Mouse (Mus musculus): ENCODE results near the gene Sorcs1. TPM values are rescaled to one million over a fixed set of nuclear protein-coding genes. Genes with fewer than 3 reads are reported as not detected.

Sorcs1 gene
- polyA plus RNA-seq, 1 experiment from 2014 or later = 0.59 TPM

DNA sequence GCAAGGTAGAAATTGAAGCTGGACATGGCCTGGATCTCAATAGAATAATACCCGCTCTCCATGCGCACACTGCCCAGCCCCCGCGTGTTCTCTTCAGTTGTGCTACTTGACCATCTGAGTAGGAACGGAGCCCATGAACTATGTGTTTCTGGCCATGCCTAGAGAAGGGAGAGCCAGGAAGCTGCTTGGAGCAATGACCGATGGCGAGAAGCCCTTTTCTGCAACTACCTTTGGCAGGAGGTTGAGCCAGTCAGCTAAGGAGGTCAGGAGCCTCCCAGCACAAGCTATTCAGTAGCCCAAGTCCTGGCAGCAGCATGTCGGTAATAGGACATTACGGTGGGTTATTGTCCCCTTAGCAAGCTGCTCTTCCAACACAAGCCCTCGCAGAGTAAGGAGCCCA is 352.8 kb downstream of the Sorcs1 start:
- no peaks in the 10 kb centered on the region for H3K9me3 ChIP-seq (ENCODE audit: control insufficient read depth, low read length)
- H3K9ac ChIP-seq (ENCODE audit: low read length) = no peak overlapping the region
- no peak for ATAC-seq (ENCODE audit: insufficient number of reproducible peaks, insufficient read depth, low FRiP score, low read depth)
- WGBS = 89% methylated on average over 10 of the region's 10 CpGs
- H3K4me3 ChIP-seq (ENCODE audit: control insufficient read depth in 1 of 2, insufficient read depth in 1 of 2, low read depth in 1 of 2, low read length in 2 of 2) = no peak overlapping the region
- no peaks in the 10 kb centered on the region for H3K27me3 ChIP-seq (ENCODE audit: control insufficient read depth, insufficient read depth, low read length)
- H3K4me1 ChIP-seq (ENCODE audit: control insufficient read depth in 2 of 2, insufficient read depth in 2 of 2, low read length in 2 of 2) = no peaks in the 10 kb centered on the region
- no peaks in the 10 kb centered on the region for H3K36me3 ChIP-seq (ENCODE audit: control insufficient read depth, insufficient read depth, low read length)
- no peak overlapping the region for H3K27ac ChIP-seq (replicated peaks in 1 of 2; ENCODE audit: control insufficient read depth in 1 of 2, insufficient read depth in 1 of 2, low read depth in 2 of 2, low read length in 2 of 2)
- H3K4me2 ChIP-seq (ENCODE audit: low read length) = no peak overlapping the region

DNA sequence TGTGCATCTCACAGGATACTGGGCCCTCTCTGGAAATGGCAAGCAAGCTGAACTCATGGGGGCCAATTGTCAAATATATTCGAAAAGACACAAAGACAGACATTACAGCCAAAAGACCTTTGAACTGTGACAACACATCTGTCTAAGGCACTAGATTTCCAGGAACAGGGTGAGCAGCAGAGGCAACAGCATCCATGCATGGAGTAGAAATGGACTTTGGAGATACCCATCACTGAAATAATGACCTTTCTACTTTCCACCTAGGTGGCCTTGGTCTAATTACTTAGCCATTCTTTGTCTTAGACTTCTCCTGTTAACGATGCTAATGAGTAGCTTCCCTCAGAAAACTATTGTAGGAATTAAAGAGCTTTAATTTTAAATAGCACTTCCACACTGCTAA is 371.4 kb downstream of the Sorcs1 start:
- H3K36me3 ChIP-seq (ENCODE audit: control insufficient read depth, insufficient read depth, low read length) = no peaks in the 10 kb centered on the region
- no peak overlapping the region for H3K4me2 ChIP-seq (ENCODE audit: low read length)
- H3K9ac ChIP-seq (ENCODE audit: low read length) = no peak overlapping the region
- no peak overlapping the region for H3K4me3 ChIP-seq (ENCODE audit: control insufficient read depth in 1 of 2, insufficient read depth in 1 of 2, low read depth in 1 of 2, low read length in 2 of 2)
- no peaks in the 10 kb centered on the region for H3K4me1 ChIP-seq (ENCODE audit: control insufficient read depth in 2 of 2, insufficient read depth in 2 of 2, low read length in 2 of 2)
- no peaks in the 10 kb centered on the region for H3K27me3 ChIP-seq (ENCODE audit: control insufficient read depth, insufficient read depth, low read length)
- no peak for ATAC-seq (ENCODE audit: insufficient number of reproducible peaks, insufficient read depth, low FRiP score, low read depth)
- no peaks in the 10 kb centered on the region for H3K9me3 ChIP-seq (ENCODE audit: control insufficient read depth, low read length)
- WGBS = 66% methylated on average over 2 of the region's 2 CpGs
- H3K27ac ChIP-seq (replicated peaks in 1 of 2; ENCODE audit: control insufficient read depth in 1 of 2, insufficient read depth in 1 of 2, low read depth in 2 of 2, low read length in 2 of 2) = no peak overlapping the region

DNA sequence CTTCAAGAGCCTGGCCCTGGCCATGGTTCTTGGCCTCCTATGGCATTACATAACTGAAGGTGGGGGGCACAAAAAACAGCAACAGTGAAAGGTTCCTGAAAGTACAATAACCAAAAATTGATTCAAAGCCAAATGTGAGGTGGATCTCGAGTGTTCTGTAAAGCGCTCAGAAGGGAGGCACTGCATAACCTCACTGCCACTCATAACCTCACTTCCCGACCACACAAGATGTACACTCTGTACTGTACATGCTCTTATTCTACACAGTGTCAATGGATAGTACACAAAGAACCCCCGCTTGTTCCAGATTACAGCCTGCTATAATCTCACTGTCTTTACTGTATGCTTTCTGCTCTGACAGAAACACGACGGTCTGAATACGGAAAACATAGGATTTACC is 384.2 kb downstream of the Sorcs1 start:
- Histone ChIP-seq H3K4me2 (ENCODE audit: low read length) (no peak overlapping the region), H3K4me1 (ENCODE audit: control insufficient read depth in 2 of 2, insufficient read depth in 2 of 2, low read length in 2 of 2) (no peaks in the 10 kb centered on the region), H3K27me3 (ENCODE audit: control insufficient read depth, insufficient read depth, low read length) (no peaks in the 10 kb centered on the region), H3K9me3 (ENCODE audit: control insufficient read depth, low read length) (no peaks in the 10 kb centered on the region), H3K36me3 (ENCODE audit: control insufficient read depth, insufficient read depth, low read length) (no peaks in the 10 kb centered on the region), H3K27ac (replicated peaks in 1 of 2; ENCODE audit: control insufficient read depth in 1 of 2, insufficient read depth in 1 of 2, low read depth in 2 of 2, low read length in 2 of 2) (no peak overlapping the region), H3K9ac (ENCODE audit: low read length) (no peak overlapping the region), H3K4me3 (ENCODE audit: control insufficient read depth in 1 of 2, insufficient read depth in 1 of 2, low read depth in 1 of 2, low read length in 2 of 2) (no peak overlapping the region)
- ATAC-seq (ENCODE audit: insufficient number of reproducible peaks, insufficient read depth, low FRiP score, low read depth) = no peak
- WGBS = 78% methylated on average over 7 of the region's 7 CpGs

DNA sequence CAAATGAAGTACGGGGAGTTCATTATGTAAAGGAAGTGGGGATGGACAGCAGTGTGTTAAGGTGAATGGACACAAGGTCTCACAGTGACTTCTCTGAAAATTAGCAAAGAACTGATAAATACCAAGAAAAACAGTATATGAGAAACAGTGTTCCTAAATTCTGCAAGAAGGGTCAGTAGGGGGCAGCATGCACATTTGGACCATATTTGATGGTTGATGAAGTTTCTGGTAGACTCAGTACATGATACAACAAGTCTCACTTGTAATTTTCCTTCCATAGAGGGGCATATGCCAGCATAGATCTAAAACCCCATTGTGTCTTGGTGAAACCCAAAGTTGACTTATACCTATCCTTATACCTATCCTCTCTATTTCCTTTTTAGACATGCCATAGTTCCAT is 414.0 kb downstream of the Sorcs1 start:
- Histone ChIP-seq H3K4me2 (ENCODE audit: low read length) (no peak overlapping the region), H3K4me1 (ENCODE audit: control insufficient read depth in 2 of 2, insufficient read depth in 2 of 2, low read length in 2 of 2) (no peaks in the 10 kb centered on the region), H3K4me3 (ENCODE audit: control insufficient read depth in 1 of 2, insufficient read depth in 1 of 2, low read depth in 1 of 2, low read length in 2 of 2) (no peak overlapping the region), H3K36me3 (ENCODE audit: control insufficient read depth, insufficient read depth, low read length) (no peaks in the 10 kb centered on the region), H3K27ac (replicated peaks in 1 of 2; ENCODE audit: control insufficient read depth in 1 of 2, insufficient read depth in 1 of 2, low read depth in 2 of 2, low read length in 2 of 2) (no peak overlapping the region), H3K27me3 (ENCODE audit: control insufficient read depth, insufficient read depth, low read length) (no peaks in the 10 kb centered on the region), H3K9ac (ENCODE audit: low read length) (no peak overlapping the region), H3K9me3 (ENCODE audit: control insufficient read depth, low read length) (no peaks in the 10 kb centered on the region)
- no peak for ATAC-seq (ENCODE audit: insufficient number of reproducible peaks, insufficient read depth, low FRiP score, low read depth)
- 60% methylated on average over 1 of the region's 1 CpGs for WGBS

DNA sequence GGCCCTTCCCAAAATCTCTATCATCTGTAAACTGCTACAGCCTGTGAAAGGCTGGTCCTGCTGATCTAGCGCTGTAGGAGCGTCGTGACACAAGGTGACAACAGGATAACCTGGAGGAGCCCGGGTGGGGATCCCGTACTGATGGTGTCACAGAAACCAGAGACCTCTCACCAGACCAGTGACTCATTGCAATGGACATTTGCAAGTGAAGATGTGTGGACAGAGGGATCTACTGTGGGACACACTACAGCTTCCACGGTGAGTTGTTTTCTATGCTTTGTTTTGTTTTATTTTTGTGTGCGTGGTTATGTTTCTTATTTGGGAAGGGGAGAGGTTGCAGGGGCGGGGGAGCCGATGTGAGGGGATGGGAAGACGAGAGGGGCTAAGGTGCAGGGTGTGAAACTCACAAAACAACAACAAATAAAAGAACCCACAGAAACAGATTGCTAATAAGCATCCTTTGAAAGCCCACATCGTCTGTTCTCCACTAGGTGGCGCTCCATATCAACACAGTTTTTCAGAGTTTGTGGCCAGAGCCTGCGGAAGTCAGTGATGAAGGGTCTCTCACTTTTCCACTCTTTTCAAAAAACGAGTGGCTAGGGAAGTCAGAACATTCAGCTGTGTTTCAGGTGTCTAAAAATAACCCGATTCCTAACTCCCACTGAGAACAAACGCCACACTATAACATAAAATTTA is 419.6 kb downstream of the Sorcs1 start:
- no peaks in the 10 kb centered on the region for H3K27me3 ChIP-seq (ENCODE audit: control insufficient read depth, insufficient read depth, low read length)
- no peak overlapping the region for H3K4me3 ChIP-seq (ENCODE audit: control insufficient read depth in 1 of 2, insufficient read depth in 1 of 2, low read depth in 1 of 2, low read length in 2 of 2)
- 0 out of 2 replicates have a peak overlapping the region, but pooled peaks have one; percentile 13 for H3K4me2 ChIP-seq (ENCODE audit: low read length)
- no peaks in the 10 kb centered on the region for H3K36me3 ChIP-seq (ENCODE audit: control insufficient read depth, insufficient read depth, low read length)
- H3K4me1 ChIP-seq (ENCODE audit: control insufficient read depth in 2 of 2, insufficient read depth in 2 of 2, low read length in 2 of 2) = no peaks in the 10 kb centered on the region
- no peak for ATAC-seq (ENCODE audit: insufficient number of reproducible peaks, insufficient read depth, low FRiP score, low read depth)
- no peaks in the 10 kb centered on the region for H3K9me3 ChIP-seq (ENCODE audit: control insufficient read depth, low read length)
- WGBS = 32% methylated on average over 16 of the region's 16 CpGs
- H3K9ac ChIP-seq (ENCODE audit: low read length) = no peak overlapping the region
- no peak overlapping the region for H3K27ac ChIP-seq (replicated peaks in 1 of 2; ENCODE audit: control insufficient read depth in 1 of 2, insufficient read depth in 1 of 2, low read depth in 2 of 2, low read length in 2 of 2)

DNA sequence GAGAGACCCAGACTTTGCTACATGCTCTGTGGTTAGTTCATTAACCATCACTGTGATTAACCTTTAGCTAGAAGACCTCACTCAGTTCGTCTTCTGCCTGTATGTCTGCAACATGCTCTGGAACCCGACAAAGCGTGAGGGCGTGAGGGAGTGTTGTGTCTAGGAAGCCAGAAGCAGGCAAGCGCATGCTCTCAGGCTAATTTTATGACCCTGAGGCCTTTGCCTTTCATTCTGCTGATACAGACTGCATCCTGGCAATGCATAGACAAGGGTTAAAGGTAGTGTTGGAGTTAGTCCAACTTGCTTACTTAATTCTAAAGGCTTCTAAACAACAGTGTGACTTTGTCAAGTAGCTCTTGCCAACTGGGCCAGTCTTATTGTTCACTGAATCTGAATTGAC is 458.0 kb downstream of the Sorcs1 start:
- 0 out of 4 replicates have a peak, but pooled peaks cover 0 to 4% of the 10 kb centered on the region in 2 experiments for H3K4me1 ChIP-seq (ENCODE audit: control insufficient read depth in 2 of 2, insufficient read depth in 2 of 2, low read length in 2 of 2)
- WGBS = 42% methylated on average over 5 of the region's 5 CpGs
- H3K36me3 ChIP-seq (ENCODE audit: control insufficient read depth, insufficient read depth, low read length) = no peaks in the 10 kb centered on the region
- H3K27ac ChIP-seq (replicated peaks in 1 of 2; ENCODE audit: control insufficient read depth in 1 of 2, insufficient read depth in 1 of 2, low read depth in 2 of 2, low read length in 2 of 2) = no peak overlapping the region
- no peak overlapping the region for H3K4me3 ChIP-seq (ENCODE audit: control insufficient read depth in 1 of 2, insufficient read depth in 1 of 2, low read depth in 1 of 2, low read length in 2 of 2)
- no peak overlapping the region for H3K4me2 ChIP-seq (ENCODE audit: low read length)
- H3K9ac ChIP-seq (ENCODE audit: low read length) = no peak overlapping the region
- no peaks in the 10 kb centered on the region for H3K9me3 ChIP-seq (ENCODE audit: control insufficient read depth, low read length)
- no peak for ATAC-seq (ENCODE audit: insufficient number of reproducible peaks, insufficient read depth, low FRiP score, low read depth)
- no peaks in the 10 kb centered on the region for H3K27me3 ChIP-seq (ENCODE audit: control insufficient read depth, insufficient read depth, low read length)

DNA sequence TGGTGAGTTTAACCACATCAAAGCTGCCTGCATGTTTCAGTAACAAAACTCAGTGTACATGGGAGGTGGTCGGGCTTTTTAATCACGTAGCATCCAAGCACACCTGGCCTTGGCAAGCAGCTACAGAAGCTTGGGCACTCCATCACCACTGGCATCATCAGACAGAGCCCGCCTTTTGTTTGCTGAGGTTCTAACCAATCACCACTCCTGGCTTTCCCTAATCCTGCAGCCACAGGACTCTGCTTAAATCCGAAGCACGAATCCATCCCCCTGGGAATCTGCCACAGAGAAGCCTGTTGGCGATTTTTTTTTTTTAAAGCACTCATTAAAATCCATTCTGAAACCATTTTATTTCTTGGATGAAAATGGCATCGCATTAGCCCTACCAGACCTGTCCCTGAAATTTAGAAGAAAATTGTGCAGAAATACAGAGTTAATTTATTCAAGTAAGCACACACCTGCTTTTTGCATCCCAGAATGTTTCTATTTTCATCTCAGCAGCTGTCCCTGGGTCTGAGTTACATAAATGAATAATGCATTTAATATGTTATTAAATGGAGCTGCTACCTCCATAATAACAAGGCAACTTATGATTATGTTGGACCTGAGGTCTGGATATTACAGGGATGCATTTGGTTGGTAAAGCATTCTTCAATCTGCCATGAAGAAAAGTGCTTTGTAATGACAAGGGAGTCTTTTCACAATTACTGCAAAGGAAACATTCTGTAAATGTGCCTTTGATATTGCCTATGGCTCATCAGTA is 463.8 kb downstream of the Sorcs1 start:
- peaks cover 0 to 2% of the 10 kb centered on the region in 2 experiments; a peak in 1 of 4 replicates for H3K4me1 ChIP-seq (ENCODE audit: control insufficient read depth in 2 of 2, insufficient read depth in 2 of 2, low read length in 2 of 2)
- H3K27ac ChIP-seq (replicated peaks in 1 of 2; ENCODE audit: control insufficient read depth in 1 of 2, insufficient read depth in 1 of 2, low read depth in 2 of 2, low read length in 2 of 2) = no peak overlapping the region
- no peak for ATAC-seq (ENCODE audit: insufficient number of reproducible peaks, insufficient read depth, low FRiP score, low read depth)
- H3K27me3 ChIP-seq (ENCODE audit: control insufficient read depth, insufficient read depth, low read length) = no peaks in the 10 kb centered on the region
- no peak overlapping the region for H3K9ac ChIP-seq (ENCODE audit: low read length)
- H3K36me3 ChIP-seq (ENCODE audit: control insufficient read depth, insufficient read depth, low read length) = no peaks in the 10 kb centered on the region
- H3K4me2 ChIP-seq (ENCODE audit: low read length) = no peak overlapping the region
- no peak overlapping the region for H3K4me3 ChIP-seq (ENCODE audit: control insufficient read depth in 1 of 2, insufficient read depth in 1 of 2, low read depth in 1 of 2, low read length in 2 of 2)
- WGBS = 35% methylated on average over 7 of the region's 7 CpGs
- no peaks in the 10 kb centered on the region for H3K9me3 ChIP-seq (ENCODE audit: control insufficient read depth, low read length)
